Mouse (Mus musculus) lung, postnatal 25 days (tissue): ENCODE data around the gene Efs.

Source experiments
- DNase-seq: peaks from one replicate; pipeline ENCODE4 v3.0.0; 2022; ENCODE audit warnings: low spot score

The Efs gene

DNA sequence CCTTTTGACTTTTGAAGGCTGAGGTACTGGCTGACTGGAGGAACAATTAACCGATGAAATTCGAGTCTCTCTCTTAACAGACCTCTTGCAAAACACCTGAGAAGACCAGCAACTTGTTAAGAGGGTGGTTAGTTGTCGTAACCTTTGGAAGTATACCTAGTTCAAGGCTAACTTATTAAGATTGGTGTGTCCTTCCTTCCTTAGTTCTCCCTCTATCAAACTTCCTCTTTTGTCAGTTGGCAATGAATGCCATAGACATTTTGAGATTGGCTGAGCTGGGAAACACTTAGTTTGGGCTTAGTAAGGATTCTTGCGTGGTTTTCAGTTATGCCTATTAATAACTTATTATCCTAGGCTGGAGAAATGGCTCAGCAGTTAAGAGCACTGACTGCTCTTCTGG, 57.9 kb downstream of the Efs start:
- DNase-seq = no peak

DNA sequence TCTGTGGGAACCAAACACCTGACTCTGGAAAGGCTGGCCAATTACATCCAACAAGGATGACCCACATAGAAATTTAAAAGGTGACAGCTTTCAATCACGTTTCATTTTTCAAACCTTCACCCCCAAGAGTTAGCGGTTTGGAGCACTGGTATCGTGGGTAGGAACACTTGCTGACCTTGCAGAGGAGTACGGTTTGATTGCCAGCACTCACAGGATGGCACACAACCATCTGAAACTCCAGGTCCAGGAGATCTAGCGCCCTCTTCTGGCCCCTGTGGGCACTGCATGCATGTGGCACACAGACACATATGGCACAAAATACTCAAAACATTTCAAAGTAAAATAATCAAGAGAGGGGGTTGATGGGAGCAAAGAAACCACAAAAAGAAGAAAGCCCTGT, 59.0 kb downstream of the Efs start:
- no peak for DNase-seq
